Mouse (Mus musculus) kidney, embryonic 16.5 days (tissue): ENCODE data around the gene Per1. TPM values are rescaled to one million over a fixed set of nuclear protein-coding genes. Genes with fewer than 3 reads are reported as not detected.
A peak's percentile ranks its signal among the peaks of the same experiment; 100 is the strongest.

Experiments used
- ATAC-seq: fragments of 200-750 bp; cut with Nextera tagmentation; 2 replicates; pipeline ENCODE4 v1.8.0; 2017; ENCODE audit warnings: moderate TSS enrichment; ENCODE audit not compliant: low FRiP score, low TSS enrichment
- H3K27ac ChIP-seq: fragments of 300-500 bp; sonication (generic); 2 replicates; pipeline ENCODE4 v1.5.1; 2014; ENCODE audit warnings: low read length
- H3K27me3 ChIP-seq: fragments of 300-500 bp; sonication (generic); 2 replicates; pipeline ENCODE4 v1.6.1; 2014; ENCODE audit warnings: low read length, control low read depth, mixed read lengths; ENCODE audit not compliant: insufficient read depth
- H3K36me3 ChIP-seq: fragments of 300-500 bp; sonication (generic); 2 replicates; pipeline ENCODE4 v1.6.1; 2014; ENCODE audit warnings: low read length, control low read depth, mixed read lengths; ENCODE audit not compliant: insufficient read depth
- H3K4me1 ChIP-seq: fragments of 300-500 bp; sonication (generic); 2 replicates; pipeline ENCODE4 v1.6.1; 2014; ENCODE audit warnings: low read length, control low read depth, mixed read lengths; ENCODE audit not compliant: insufficient read depth
- H3K4me2 ChIP-seq: fragments of 300-500 bp; sonication (generic); replicated peaks from 2 replicates; pipeline ENCODE4 v1.6.1; 2014; ENCODE audit warnings: low read depth, low read length
- H3K4me3 ChIP-seq: fragments of 300-500 bp; sonication (generic); 2 replicates; pipeline ENCODE4 v1.5.1; 2014; ENCODE audit warnings: mild to moderate bottlenecking, low read length
- H3K9ac ChIP-seq: fragments of 300-500 bp; sonication (generic); replicated peaks from 2 replicates; pipeline ENCODE4 v1.6.1; 2014; ENCODE audit warnings: low read length
- H3K9me3 ChIP-seq: fragments of 300-500 bp; sonication (generic); 2 replicates; pipeline ENCODE4 v1.6.1; 2016; ENCODE audit warnings: low read length, control low read depth
- WGBS: fragments of 180-500 bp; shearing (Covaris S2); extraction: QIAGEN DNeasy Blood & Tissue Kit; methylation state at CpG from one replicate; pipeline ENCODE4 v1.1.7; 2014; 5-methylcytosine and 5-hydroxymethylcytosine counted together
- polyA plus RNA-seq: library from polyadenylated mRNA; unstranded; fragments of >200 nt; fragmentation: Nextera tagmentation; extraction: Ambion mirVana; gene quantifications from 2 replicates; pipeline ENCODE4 v1.2.1, GENCODE M21; 2015

Gene Per1
- polyA plus RNA-seq, 1 experiment from 2014 or later, result 11.4 TPM

DNA sequence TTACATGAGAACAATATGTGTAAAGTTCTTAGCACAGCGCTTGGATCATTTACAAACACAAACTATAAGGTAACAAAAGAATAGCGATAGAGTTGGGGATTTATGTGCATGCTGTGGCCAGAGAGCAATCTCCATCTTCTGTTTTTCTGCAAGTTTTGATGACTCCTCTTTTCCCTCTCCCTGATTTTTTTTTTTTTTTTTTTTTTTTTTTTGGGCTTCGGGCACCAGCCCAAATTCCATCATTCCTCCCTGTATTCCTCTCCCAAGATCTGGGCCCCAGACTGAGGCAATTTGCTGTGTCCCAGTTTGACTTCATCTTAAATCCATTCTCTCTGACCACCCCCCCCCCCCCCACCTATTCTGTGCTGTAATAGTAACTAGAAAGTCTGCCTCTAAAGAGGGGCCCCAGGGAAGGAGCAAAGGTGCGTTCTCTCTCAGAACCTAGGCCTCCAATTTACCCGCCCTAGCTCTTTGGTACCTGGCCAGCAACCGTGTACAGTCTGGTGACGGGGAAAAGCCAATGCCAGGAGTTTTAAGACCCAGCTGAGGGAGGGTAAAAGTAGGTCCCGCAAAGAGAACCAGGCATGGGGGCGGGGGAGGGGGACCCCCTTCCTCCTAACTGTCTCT is 1.5 kb downstream of the Per1 start:
- peak overlapping the region; percentile 69 for H3K9ac ChIP-seq
- 8% methylated on average over 9 of the region's 9 CpGs for WGBS
- H3K27me3 ChIP-seq, result no peaks in the 10 kb centered on the region
- peaks cover 52% of the 10 kb centered on the region for H3K4me1 ChIP-seq
- no peaks in the 10 kb centered on the region for H3K9me3 ChIP-seq
- peaks cover 13% of the 10 kb centered on the region for H3K36me3 ChIP-seq
- peak overlapping the region; percentile 86 for H3K4me2 ChIP-seq
- no peak for ATAC-seq
- peak overlapping the region; percentile 67 for H3K4me3 ChIP-seq
- peak overlapping the region; percentile 89 for H3K27ac ChIP-seq

GRCm38 (mm10) chr11:69096987-69097900 is 2.2 kb downstream of the Per1 start:
- peak overlapping the region; percentile 61 for H3K9ac ChIP-seq
- WGBS, result 2% methylated on average over 29 of the region's 29 CpGs
- H3K9me3 ChIP-seq, result no peaks in the 10 kb centered on the region
- H3K27me3 ChIP-seq, result no peaks in the 10 kb centered on the region
- H3K4me2 ChIP-seq, result peak overlapping the region; percentile 86
- ATAC-seq, result peak; percentile 53
- H3K27ac ChIP-seq, result peak overlapping the region; percentile 89
- H3K4me3 ChIP-seq, result peak overlapping the region; percentile 67
- H3K36me3 ChIP-seq, result peaks cover 19% of the 10 kb centered on the region
- peaks cover 50% of the 10 kb centered on the region for H3K4me1 ChIP-seq

GRCm38 (mm10) chr11:69098039-69098761 is 3.2 kb downstream of the Per1 start:
- no peaks in the 10 kb centered on the region for H3K27me3 ChIP-seq
- no peaks in the 10 kb centered on the region for H3K9me3 ChIP-seq
- peak overlapping the region; percentile 74 for H3K9ac ChIP-seq
- peak overlapping the region; percentile 89 for H3K27ac ChIP-seq
- H3K4me1 ChIP-seq, result peaks cover 50% of the 10 kb centered on the region
- ATAC-seq, result no peak
- H3K4me2 ChIP-seq, result peak overlapping the region; percentile 97
- WGBS, result 15% methylated on average over 8 of the region's 8 CpGs
- peak overlapping the region; percentile 67 for H3K4me3 ChIP-seq
- H3K36me3 ChIP-seq, result peaks cover 25% of the 10 kb centered on the region

DNA sequence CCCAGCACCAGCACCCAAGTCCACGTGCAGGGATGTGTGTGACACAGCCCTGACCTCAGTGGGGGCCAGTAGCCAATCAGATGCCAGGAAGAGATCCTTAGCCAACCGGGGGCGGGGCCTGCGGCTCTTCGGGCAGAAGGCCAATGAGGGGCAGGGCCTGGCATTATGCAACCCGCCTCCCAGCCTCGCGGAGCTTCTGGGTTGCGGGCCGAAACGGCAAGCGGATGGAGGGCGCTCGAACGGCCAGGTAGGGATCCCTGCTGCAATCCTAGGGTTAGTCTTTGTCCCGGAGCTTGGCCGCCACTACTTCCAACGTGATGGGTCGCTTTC is 3.7 kb downstream of the Per1 start:
- H3K4me3 ChIP-seq, result peak overlapping the region; percentile 63
- WGBS, result under 1% methylated on average over 19 of the region's 19 CpGs

GRCm38 (mm10) chr11:69099177-69099914 is 4.3 kb downstream of the Per1 start:
- 1% methylated on average over 22 of the region's 22 CpGs for WGBS
- Histone ChIP-seq H3K4me3 (peak overlapping the region; percentile 63), H3K27ac (peak overlapping the region; percentile 89), H3K9me3 (no peaks in the 10 kb centered on the region), H3K36me3 (peaks cover 36% of the 10 kb centered on the region), H3K4me2 (peak overlapping the region; percentile 97), H3K9ac (peak overlapping the region; percentile 74), H3K27me3 (no peaks in the 10 kb centered on the region), H3K4me1 (peaks cover 49% of the 10 kb centered on the region)
- ATAC-seq, result no peak

More for the DNA sequence above, 3.7 kb downstream of the Per1 start:
- Histone ChIP-seq H3K27ac (peak overlapping the region; percentile 89), H3K4me2 (peak overlapping the region; percentile 97), H3K9ac (peak overlapping the region; percentile 74), H3K9me3 (no peaks in the 10 kb centered on the region), H3K27me3 (no peaks in the 10 kb centered on the region), H3K4me1 (peaks cover 50% of the 10 kb centered on the region), H3K36me3 (peaks cover 30% of the 10 kb centered on the region)
- peak; percentile 3; the same call in 1 of the 2 replicates for ATAC-seq

DNA sequence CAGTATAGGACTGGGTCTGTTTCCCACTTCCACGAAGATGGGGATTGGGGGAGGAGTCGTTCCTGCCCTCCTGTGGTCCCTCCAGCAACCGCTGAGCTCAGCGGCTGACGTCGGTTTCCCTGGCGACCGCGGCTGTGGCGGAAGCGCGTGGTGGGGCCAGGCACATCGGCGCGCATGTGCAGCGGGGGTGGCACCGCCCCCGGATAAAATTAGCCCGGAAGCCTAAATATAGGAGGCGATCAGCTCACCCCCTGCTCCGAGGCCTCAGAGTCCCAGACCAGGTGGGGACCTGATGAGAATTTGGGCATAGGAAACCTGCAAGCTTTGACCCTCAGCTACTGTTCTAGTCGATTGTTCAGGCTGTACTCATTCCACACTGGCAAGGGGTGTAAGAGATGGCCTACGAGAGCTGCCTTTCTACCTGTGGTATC is 4.9 kb downstream of the Per1 start:
- peak; percentile 11; the same call in 1 of the 2 replicates for ATAC-seq
- peaks cover 42% of the 10 kb centered on the region for H3K36me3 ChIP-seq
- peak overlapping the region; percentile 74 for H3K9ac ChIP-seq
- peaks cover 46% of the 10 kb centered on the region for H3K4me1 ChIP-seq
- H3K4me3 ChIP-seq, result peak overlapping the region; percentile 63
- H3K27me3 ChIP-seq, result no peaks in the 10 kb centered on the region
- H3K27ac ChIP-seq, result peak overlapping the region; percentile 89
- WGBS, result under 1% methylated on average over 23 of the region's 23 CpGs
- H3K4me2 ChIP-seq, result peak overlapping the region; percentile 97
- H3K9me3 ChIP-seq, result no peaks in the 10 kb centered on the region

GRCm38 (mm10) chr11:69100639-69101360 is 5.8 kb downstream of the Per1 start:
- WGBS, result 86% methylated on average over 20 of the region's 20 CpGs
- Histone ChIP-seq H3K4me2 (peak overlapping the region; percentile 97; the same call in 1 of the 2 replicates), H3K9me3 (no peaks in the 10 kb centered on the region), H3K27ac (peak overlapping the region; percentile 89; the same call in 1 of the 2 replicates), H3K9ac (peak overlapping the region; percentile 74; the same call in 1 of the 2 replicates), H3K4me3 (peak overlapping the region; percentile 63), H3K4me1 (peaks cover 45% of the 10 kb centered on the region), H3K27me3 (no peaks in the 10 kb centered on the region), H3K36me3 (peaks cover 51% of the 10 kb centered on the region)
- no peak for ATAC-seq

DNA sequence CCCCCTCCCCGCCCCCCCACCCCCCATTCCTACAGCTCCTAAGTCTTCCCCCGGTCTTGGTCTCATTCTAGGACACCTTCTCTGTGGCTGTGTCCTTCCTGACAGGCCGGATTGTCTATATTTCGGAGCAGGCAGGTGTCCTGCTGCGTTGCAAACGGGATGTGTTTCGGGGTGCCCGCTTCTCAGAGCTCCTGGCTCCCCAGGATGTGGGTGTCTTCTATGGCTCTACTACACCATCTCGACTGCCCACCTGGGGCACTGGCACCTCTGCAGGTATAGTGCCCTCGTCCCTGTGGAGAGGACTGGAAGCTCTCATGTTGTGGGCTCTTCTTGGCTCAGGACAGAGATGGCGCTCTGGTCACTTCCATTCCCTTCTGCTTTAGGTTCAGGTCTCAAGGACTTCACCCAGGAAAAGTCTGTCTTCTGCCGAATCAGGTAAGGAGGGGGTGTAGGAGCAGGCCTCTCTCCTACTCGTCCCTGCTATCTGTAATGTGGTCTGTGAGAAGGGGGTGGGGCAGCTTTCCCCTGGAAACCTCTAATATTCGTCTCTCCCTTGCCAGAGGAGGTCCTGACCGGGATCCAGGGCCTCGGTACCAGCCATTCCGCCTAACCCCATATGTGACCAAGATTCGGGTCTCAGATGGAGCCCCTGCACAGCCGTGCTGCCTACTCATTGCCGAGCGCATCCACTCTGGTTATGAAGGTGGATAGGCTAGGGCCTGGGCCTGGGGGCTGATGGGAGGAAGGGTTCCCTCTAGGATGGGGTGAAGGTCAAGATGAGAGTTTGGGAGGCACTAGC is 6.8 kb downstream of the Per1 start:
- Histone ChIP-seq H3K4me2 (no peak overlapping the region), H3K27ac (no peak overlapping the region), H3K27me3 (no peaks in the 10 kb centered on the region), H3K4me1 (peaks cover 35% of the 10 kb centered on the region), H3K36me3 (peaks cover 57% of the 10 kb centered on the region), H3K9me3 (no peaks in the 10 kb centered on the region), H3K4me3 (no peak overlapping the region), H3K9ac (no peak overlapping the region)
- WGBS, result 88% methylated on average over 21 of the region's 21 CpGs
- no peak for ATAC-seq
